Mouse (Mus musculus) T-helper 2 cell (primary cell): ENCODE results near the gene Trhde.

ENCODE experiments used
- in situ Hi-C: fragments of 300-600 bp; cut with MboI, MseI; formaldehyde crosslinking; loops from one replicate; pipeline ENCODE4 v1.15.1; 2025; ENCODE audit warnings: high pct_unique_total_duplicates

Gene Trhde

DNA sequence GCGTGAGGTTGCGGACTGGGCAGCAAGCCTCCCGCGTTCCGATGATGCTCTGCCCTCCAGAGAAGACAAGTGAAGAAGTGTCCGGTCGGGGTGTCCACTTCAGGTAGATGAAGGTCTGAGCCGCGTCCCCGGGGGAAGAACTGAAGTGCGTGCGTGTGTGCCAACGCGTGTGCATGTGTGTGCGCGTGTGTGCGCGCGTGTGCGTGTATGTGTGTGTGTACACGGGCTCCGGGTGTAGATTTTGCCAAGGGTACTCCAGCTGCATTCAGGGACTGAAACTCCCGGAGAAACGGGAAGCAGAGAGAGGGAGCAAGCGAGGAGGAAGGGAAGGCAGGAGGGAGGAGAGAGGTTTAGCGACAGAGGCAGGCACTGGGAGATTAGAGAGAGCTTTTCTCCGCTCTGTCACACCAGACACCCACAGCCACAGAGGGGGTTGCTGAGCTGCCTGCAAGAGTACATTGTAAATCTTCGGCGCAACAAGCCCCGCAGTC lies at the start of gene Trhde:
Trhde (minus strand) TSS at position 147 of the 491 bp plus-strand sequence.
- in situ Hi-C loops: no loop called here

DNA sequence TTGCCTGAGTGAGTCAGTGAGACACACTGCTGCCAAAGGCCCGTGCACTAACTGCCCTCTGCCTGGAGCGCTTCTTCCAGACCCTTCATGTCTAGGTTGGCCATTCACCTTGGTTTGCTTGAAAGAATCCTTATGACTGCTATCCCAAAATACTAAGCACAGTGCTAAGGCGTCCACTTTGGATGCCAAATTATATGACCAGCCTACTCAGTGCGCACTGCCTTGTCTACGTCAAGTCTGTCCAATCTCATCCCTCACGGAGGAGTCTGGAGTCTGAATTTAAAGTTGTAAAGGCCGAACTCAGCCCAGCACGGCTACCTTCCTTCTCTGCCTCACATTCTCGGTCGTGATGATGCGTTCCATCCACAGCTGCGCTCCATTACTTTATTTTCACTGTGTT lies 39.9 kb upstream of the Trhde start:
- in situ Hi-C loops: no loop called here

DNA sequence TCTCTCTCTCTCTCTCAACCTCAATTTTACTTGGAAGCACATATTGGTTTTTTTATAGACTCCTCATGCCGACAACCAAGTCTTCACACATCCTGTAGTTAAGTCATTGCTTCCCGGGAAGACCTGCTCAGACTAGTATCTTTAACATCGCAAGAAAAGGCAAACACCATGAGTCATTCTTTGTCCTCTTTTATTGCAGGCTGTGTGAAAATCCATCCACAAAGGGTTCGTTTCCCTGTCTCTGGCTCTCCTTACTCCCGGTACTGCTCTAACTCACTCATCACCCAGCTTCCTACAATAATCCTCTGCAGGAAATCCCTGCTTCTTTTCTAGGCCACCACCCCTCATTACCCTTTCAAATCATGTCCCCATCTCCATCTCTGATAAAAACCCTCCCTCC lies 39.3 kb upstream of the Trhde start:
- in situ Hi-C loops: no loop called here

DNA sequence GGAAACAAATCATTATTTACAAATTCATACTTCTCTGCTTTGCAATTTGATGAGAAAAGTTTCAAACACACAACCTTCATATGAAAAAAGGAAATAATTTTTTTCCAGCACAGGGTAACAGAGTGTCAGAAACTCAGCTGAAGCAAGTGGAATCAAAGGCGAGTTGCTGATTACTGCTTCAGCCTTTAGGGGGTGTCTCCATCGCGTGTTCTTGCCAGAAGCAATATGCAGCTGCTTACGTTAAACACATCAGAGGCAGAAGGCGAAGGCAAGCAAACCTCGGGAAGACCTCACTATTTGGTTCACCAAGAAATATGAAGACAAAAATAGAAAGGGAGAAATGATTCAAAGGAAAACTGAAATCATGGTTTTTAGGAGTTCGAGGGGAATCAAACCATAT lies 29.2 kb upstream of the Trhde start:
- in situ Hi-C loops: no loop called here

DNA sequence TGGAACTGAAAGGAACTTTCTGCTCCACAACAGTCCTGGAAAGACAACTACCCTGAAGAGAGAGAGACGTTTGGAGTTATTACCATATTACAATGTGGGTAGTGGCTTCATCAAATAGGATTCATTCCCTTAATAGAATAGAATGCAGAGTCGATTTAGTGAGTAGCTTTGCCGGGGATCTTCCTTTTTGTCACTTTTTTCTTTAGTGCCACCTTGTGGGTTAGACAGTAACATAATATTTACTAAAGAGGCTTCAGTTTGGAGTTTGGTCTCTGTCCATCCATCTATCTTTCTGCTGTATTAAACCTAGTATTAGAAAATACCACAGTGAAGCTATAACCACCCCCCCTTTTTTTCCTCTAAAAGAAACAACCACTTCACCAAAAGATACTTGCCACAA lies 6.7 kb upstream of the Trhde start:
- in situ Hi-C loops: no loop called here

DNA sequence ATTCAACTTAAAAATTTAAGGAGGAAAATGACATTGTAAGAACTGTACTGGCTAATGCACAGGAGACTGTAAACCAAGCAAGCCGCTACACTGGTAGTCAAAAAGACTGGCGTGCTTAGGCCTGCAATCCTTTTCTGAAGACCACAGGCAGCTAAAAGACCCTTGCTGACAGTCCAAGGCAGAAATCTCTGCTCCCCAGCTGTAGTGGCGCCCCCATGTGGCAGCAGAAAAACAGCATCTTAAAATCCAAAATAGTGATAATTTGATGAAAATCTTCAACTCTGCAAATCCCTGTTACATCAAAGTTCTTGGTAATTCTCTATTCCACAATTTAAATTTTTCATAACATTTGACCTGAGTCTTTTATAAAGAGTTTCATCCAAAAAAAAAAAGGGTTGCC lies 3.8 kb upstream of the Trhde start:
- in situ Hi-C loops: no loop called here

DNA sequence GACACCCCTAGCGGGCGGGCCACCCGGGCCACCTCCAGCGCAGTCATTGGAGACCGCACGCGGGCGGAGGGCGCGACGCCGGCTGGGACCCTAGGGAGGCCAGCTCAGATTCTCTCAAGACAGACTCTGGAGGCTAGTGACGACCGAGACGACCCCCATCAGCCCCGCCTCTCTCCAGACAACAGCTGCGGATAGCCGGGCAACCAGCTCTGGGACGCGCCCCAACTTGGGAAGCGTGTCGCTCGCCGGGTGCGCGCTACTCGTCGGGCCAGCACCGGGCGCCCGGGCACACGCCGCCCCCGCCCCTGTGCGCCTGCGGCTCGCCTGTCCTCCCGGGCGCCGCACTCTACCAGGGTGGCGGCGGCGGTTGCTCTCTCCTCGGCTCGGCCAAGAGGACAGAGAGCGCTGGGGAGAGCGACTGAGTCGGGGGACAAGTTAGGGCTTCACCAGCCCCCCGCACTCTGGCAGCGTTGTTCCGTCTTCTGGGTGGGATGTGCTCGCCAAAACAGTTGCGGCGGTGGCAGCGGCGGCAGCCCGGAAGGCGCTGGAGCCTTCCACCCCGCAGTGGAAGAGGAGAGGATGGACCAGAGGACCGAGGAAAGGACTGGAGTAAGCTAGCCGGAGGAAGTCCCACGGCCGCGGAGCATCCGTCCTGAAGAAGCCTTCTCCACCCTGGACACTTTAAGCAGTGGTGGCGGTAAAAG lies 498 bp downstream of the Trhde start:
- in situ Hi-C loops: no loop called here

DNA sequence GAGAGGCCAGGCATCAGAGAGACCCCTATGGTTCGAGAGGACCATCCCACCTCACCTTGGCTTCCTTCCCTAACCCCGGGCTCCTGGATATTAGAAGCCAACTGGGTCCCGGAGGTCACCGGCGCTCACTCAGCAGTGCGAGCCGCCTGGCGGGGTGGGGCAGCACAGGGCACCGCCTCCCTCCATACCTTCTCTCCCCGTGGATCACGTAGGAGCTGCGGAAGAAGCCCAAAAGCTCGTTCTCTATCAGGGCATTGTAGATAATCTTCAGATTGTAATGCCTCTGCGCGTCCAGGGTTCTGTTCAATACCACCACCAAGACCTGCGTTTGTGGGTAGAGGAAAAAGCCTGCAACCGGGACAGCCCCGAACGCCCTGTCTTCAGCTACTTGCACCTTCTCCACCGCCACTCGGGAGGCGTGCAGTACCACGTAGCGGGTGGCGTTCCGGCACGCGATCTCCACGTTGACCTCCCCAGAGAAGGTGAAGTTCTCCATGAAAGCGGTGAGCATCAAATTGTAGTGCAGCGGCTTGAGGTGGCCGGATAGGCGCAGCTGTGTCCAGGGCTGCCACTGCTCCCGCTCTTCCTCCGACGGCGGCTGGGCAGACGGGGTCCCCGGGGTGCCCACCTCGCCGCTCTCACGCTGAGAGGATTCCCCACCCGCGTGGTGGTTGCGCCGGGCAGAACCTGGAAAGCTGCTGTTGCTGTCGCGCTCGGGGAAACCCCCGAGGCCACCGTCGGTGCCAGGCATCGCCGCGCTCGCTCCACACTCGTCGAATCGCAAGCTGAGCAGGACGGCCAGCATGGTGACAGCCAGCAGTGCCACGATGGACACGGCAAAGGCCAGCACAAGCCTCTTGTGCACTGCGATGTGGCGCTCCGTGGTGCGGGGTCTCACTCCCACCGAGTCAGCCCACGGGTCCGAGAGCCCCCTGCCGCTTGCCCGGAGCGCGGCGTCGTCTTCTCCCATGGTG lies 1.5 kb downstream of the Trhde start:
- in situ Hi-C loops: no loop called here

DNA sequence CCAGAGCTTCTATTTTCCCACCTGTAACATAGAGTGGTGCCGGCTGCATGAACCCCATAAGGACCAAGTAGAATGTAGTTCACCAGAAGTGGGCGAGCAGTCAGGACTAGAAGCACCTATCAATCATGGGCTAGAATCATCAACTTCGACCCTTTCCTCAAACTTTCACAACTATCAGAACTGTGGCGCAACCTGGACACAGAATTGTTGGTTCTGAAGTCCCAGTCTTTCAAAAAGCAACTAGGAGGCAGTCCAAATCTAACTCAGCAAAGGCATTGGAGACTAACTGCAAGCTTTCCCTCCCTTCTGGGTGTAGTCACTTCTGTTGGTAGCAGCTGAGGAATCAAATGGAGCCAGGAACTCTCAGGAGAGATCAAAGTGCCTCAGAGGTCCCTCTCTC lies 2.6 kb downstream of the Trhde start:
- in situ Hi-C loops: no loop called here

DNA sequence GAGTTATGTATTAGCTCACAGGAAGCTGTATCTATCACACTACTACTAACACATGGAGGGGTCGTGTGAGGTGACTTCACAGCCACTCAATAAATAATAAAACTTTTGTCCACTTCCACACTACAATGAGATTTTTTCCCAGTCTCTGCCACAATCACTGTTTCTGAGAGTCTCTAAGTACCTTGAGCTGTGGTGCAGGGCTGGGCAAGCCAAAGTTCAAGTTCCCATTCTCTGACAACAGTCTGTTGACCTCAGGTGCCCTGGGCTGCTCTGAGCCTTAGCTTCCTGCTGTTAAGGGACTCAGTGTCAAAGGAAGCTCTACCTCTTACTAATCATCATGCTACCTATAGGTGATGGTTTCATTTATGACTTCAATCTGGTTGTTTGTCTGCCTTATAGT lies 3.3 kb downstream of the Trhde start:
- in situ Hi-C loops: no loop called here

DNA sequence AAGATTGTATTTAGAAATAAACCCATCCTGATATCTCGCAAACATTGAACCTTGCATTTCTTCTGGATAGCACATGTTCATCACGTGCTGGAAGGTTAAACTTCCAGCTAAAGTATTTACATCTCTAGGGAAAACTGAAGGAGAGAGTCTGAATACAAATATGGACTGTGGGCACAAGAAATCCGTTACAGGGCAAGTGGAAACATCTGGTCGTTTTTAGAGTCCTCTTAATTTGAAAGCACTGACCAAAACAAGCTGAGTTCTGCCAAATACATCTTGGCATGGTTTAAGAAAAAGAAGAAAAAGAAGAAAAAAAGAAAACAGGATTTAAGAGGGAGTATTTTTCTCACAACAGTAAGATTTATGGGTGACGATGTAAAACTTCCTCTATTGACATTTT lies 3.9 kb downstream of the Trhde start:
- in situ Hi-C loops: no loop called here

DNA sequence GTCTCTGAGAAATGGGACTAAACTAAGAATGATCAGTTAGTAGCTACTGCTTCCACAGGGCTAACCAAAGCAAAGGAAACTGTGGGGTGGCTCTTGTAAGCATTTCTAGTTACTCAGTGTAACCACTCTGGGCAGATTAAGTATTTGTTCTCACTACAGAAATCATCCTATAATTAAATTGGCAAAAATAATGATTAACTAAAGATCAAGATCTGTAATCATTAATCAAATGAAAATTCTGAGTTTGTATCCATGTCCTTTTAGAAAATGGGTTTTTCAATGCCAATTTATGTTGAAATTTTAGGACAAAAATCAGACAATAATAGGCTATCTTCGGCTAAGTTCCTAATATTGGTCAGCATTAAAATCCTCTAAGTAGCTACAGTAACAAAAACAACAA lies 4.4 kb downstream of the Trhde start:
- in situ Hi-C loops: no loop called here

DNA sequence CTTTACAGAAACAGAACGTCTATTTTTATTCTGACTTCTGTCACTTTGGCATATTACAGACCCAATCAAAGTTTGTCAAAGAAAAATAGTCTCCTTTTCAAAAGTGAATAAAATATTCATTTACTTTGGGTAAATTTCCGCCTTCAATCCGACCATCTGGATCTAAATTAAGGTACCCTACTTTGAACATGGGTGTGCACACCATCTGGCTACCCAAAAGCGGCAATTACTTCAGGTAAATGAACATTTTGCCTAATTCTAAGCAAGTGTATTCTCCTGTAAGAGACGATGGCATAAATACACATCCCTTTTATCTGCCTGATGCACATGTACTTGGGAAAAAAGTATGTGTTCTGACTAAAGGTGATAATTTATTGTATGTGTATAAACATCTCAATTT lies 5.2 kb downstream of the Trhde start:
- in situ Hi-C loops: no loop called here

DNA sequence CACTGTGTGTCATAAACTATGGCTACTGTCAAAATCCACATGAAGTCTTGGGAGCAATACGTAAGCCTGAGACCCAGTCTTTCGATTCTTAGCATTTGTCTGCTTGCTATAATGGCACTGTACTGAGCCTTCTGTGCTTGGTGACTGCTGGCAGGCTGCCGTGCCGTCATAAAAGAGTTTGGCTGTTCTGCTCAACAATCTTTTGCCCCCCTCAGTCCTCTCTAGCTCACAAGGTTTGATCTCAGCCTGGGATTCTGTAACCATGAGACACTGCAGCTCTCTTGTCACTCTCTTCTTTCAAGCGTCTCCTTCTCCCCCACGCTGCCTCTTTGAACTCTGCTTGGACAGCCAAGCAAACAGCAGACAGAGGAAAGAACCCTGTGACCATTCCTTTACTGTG lies 7.9 kb downstream of the Trhde start:
- in situ Hi-C loops: no loop called here

DNA sequence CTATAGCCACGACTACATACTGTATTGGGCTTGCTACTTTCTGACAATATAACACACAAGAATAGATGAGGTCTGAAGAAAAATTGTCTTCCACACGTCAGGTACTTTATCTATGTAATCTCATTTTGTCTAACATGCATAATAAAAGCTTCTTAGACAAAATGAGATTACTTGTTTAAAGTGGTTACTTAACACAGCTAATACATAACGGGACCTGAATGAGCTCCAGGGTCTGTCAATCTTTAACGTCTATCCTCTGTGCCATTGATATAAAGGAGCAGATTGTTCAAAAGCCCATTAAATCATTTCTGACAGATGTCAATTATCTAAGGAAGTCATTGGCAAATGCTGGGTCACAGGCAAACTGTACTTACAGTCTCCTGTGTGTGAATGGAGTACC lies 36.2 kb downstream of the Trhde start:
- in situ Hi-C loops: no loop called here

DNA sequence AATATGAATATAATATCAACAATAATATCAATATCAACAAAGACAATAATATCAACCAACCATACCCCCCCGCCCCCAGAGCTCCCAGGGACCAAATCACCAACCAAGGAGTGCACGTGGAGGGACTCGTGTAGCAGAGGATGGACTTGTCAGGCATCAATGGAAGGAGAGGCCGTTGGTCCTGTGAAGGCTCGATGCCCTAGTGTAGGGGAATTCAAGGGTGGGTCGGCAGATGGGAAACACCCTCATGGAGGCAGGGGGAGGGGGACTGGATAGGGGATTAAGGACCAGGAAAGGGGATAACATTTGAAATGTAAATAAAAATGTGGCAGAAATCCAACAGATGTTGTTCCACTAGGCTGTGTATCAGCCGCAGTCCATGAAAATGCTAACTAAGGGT lies 40.0 kb downstream of the Trhde start:
- in situ Hi-C loops: no loop called here

DNA sequence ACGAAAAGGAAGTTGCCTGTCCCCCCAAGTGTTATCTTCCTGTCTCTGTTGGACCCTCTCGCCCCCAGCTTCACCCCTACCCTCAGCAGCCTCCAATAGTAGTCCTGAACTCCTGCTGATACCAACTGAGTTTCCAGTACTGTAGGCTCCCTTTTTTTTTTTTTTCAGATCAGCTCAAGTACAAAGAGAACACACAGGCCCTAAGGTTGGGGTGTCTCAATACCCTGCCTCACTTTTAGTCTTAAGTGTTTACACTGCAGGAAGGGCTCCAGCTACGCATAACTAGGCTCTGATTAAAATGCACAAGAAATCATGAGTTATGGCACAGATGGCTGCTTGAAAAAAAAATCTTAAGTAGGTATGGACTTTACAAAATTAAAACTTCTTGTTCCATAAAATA lies 42.9 kb downstream of the Trhde start:
- in situ Hi-C loops: no loop called here

DNA sequence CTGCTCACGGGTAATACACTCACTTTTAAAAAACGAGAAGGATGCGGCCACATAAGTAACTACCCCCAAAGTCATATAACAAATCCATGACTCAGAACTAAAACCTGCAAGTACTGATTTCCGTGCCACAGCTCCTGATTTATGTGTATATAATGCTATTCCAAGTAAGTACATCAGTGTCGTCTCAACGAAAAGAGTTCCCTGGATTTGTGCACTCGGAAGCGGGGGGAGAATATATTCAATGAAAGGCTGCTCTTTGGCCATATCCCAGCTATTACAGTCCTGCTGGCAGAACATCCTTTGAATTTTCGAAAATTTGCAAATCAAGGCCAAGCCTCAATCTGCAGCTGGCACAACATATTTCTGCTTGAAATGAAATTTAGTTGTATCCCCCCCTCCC lies 43.5 kb downstream of the Trhde start:
- in situ Hi-C loops: no loop called here

DNA sequence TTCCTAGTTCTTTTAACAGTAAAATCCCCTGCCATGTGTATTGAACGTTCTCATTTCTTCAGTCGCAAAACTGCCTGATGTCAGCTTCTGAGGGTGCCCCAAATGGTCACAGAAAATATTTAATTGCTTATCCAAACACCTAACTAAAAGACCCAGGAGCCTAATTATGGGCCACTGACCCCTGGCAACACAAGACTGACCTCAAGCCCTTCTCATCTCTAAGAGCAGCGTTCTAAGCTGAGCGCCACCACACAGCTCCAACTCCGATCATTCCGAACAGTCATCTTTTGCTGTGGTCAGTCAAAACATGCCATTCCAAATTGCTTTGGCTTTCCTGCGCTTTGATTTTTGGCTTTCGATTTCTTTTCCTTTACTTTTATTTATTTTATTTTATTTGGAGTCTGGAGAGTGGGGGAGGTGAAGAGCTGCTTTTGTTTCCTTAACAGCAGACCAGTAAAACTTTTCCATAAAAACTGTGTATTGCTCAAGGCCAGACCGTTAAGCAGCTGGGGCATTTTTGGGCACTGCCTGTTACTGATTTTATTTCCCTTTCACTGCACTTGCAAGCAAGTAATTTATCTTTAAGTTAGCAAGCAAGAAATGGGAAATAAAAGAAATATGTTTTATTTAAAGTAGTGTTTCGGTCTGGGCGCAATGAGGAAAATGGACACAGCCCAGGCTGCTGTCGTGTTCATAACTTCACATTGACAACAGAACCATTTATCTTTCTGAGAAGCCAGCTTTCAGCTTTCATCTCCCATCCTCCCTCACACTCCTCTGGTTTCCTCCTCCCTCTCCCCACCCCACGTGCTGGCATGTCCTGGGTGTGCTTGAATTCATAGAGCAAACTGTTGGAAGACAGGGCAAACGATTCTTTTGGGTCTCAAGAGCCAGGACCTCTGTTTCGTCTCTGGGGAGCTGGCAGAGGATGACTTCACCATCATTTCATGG lies 59.1 kb downstream of the Trhde start:
- in situ Hi-C loops: no loop called here

DNA sequence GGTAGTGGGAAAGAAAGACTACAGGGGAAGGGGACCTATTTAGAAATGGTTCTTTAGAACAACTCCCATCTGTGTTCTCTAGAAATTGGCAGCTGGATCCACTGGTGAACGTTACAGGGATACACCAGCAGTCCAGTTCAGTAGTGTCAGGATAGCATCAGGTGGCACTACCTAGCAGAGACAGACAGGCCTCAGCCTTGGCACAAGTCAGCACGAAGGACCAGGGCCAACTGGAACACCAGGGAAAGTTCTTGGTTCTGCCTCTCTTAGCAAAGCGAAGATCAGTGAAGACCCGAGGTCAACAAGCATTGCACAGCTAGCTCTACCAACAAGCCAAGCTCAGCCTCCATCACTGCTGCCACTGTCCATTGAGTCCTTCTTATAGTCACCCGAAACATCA lies 62.2 kb downstream of the Trhde start:
- in situ Hi-C loops: no loop called here

DNA sequence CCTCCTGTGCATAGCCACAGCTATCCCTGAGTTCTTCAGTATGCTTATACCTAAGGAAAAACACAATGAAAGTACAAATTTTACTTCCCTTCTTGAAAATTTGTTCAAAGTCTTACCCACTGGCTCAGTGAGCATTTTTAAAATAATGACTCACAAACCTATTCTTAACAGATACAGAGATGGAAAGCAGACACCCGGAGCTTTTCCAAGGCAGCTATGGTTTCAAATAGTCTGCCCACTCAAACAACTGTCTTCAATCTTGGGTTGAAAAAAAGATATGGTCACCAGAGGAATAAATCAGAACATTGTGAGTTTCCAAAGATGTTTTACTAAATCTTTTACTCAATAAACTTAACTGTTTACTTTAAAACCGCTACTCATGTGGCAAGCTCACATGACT lies 64.5 kb downstream of the Trhde start:
- in situ Hi-C loops: no loop called here

DNA sequence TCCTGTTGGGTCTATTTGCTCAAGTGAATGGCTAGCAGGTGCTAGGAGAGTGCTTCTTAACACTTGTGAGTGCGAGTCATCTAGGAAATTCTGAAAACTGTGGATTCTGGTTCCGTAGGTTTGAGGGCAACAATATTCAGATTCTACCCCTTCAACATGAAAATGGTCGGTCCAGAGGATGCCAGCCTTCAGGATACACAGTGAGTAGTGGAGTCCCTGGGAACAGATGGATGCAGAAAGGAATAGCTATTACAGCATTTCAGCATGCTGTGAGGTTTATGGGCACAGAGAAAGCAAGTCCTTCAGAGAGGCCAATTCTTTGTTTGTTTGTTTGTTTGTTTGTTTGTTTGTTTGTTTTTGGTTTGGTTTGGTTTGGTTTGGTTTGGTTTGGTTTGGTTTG lies 65.7 kb downstream of the Trhde start:
- in situ Hi-C loops: no loop called here
